In the genomic region with DNA sequence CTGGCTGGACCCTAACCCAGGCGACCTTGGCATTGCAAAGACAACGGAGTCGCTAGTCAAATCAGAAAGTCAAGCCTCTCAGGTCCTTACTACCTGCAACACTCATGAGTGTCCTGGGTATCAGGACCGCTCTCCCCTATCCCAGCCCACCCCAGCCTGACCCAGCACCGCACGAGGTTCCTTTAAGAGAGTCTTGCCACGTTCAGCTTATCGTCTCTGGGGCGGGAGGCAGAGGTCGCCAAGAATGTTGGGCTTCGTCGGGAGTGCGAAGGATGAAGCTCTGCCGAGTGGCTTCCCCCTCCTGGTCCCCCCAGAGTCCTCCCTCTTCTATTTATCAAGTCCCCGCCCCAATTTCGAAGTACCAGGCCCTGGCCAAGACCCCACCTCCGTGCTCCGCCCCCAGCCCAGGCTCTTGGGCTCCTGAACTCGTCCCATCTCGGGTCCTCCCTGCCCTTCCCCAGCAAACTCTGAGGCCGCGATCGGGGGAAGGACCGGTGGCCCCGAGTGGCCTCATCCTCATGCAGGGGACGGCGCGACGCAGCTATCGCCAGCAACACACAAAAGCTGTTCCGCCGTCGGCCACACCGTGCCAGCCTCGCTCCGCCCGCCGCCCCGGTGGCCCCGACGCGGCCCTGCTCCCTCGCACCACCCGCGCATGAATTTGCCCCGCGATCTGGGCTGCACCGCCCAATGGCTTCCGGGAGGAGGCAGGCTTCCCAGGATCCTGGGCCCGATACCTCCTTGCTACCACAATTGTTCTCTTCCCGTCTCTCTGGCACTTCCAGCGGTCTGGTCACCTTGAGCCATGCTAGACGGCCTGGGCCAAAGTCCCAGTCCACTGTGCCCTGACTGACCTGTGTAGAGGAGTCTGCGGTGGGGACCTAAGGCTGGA, we compare ENCODE assay signal across 8 mouse cellular contexts. TPM values are rescaled to one million over a fixed set of nuclear protein-coding genes. Genes with fewer than 3 reads are reported as not detected.
A peak's percentile ranks its signal among the peaks of the same experiment; 100 is the strongest.
DNase-seq lines count a peak whose midpoint lies in the region; ATAC-seq lines count a peak whose summit lies in the region.

No protein-coding gene starts in this region.

- H3K27me3 ChIP-seq in hindbrain, embryonic 14.5 days (ENCODE audit: control insufficient read depth, insufficient read depth, low read length), result peaks cover 46% of the 10 kb centered on the region
- peaks cover 40% of the 10 kb centered on the region for H3K27me3 ChIP-seq in limb, embryonic 11.5 days (ENCODE audit: control insufficient read depth, insufficient read depth, low read length)
- peaks cover 35% of the 10 kb centered on the region for H3K27me3 ChIP-seq in midbrain, embryonic 16.5 days (ENCODE audit: control insufficient read depth, insufficient read depth, low read depth, low read length)

- peak; percentile 67 for ATAC-seq in frontal cortex, adult (ENCODE audit: low TSS enrichment)
- ATAC-seq in CD4-positive, CD25-positive, alpha-beta regulatory T cell, adult 4 months, result peak; percentile 43
- ATAC-seq in hindbrain, embryonic 14.5 days (ENCODE audit: low FRiP score), result peak; percentile 72
- 0 out of 2 replicates have a peak, but pooled peaks have one; percentile 45 for ATAC-seq in limb, embryonic 11.5 days (ENCODE audit: insufficient number of reproducible peaks, low FRiP score, low TSS enrichment, low read depth)
- ATAC-seq in midbrain, embryonic 16.5 days, result peak; percentile 68

- H3K9ac ChIP-seq in hindbrain, embryonic 14.5 days, result peak overlapping the region; percentile 46
- H3K9ac ChIP-seq in limb, embryonic 11.5 days (ENCODE audit: low read length), result peak overlapping the region; percentile 30; the same call in 1 of the 2 replicates
- H3K9ac ChIP-seq in midbrain, embryonic 16.5 days (ENCODE audit: low read depth, low read length), result peak overlapping the region; percentile 46

- H3K36me3 ChIP-seq in hindbrain, embryonic 14.5 days (replicated peaks; ENCODE audit: control insufficient read depth, insufficient read depth), result no peaks in the 10 kb centered on the region
- no peaks in the 10 kb centered on the region for H3K36me3 ChIP-seq in limb, embryonic 11.5 days (ENCODE audit: control insufficient read depth, insufficient read depth, low read length)
- no peaks in the 10 kb centered on the region for H3K36me3 ChIP-seq in midbrain, embryonic 16.5 days (ENCODE audit: control insufficient read depth, insufficient read depth, low read length)

- peak overlapping the region; percentile 29 for H3K4me3 ChIP-seq in hindbrain, embryonic 14.5 days (replicated peaks; ENCODE audit: low read length)
- H3K4me3 ChIP-seq in limb, embryonic 11.5 days (ENCODE audit: low read depth, low read length), result peak overlapping the region; percentile 28
- H3K4me3 ChIP-seq in midbrain, embryonic 16.5 days (ENCODE audit: low read depth, low read length), result peak overlapping the region; percentile 32

- H3K27ac ChIP-seq in hindbrain, embryonic 14.5 days, result no peak overlapping the region
- H3K27ac ChIP-seq in limb, embryonic 11.5 days (replicated peaks; ENCODE audit: low read depth, low read length), result no peak overlapping the region
- no peak overlapping the region for H3K27ac ChIP-seq in midbrain, embryonic 16.5 days (ENCODE audit: low read length)

- no peak for DNase-seq in frontal cortex, postnatal 25 days (ENCODE audit: low spot score in 2 of 2)
- peak; percentile 63 for DNase-seq in embryo, embryonic 9.5 days (ENCODE audit: extremely low spot score)
- no peak for DNase-seq in hindbrain, embryonic 14.5 days (ENCODE audit: low spot score)
- peak; percentile 62 for DNase-seq in limb, embryonic 11.5 days (ENCODE audit: low spot score)
- DNase-seq in c-Kit-positive CD71-positive TER-119-positive erythroid progenitor cells, embryonic 14.5 days (ENCODE audit: low spot score), result no peak

- H3K9me3 ChIP-seq in hindbrain, embryonic 14.5 days (ENCODE audit: control insufficient read depth, low read length), result no peaks in the 10 kb centered on the region
- peaks cover 2% of the 10 kb centered on the region; the same call in 1 of the 2 replicates for H3K9me3 ChIP-seq in limb, embryonic 11.5 days (ENCODE audit: control insufficient read depth, low read length)
- no peaks in the 10 kb centered on the region; the same call in 1 of the 2 replicates for H3K9me3 ChIP-seq in midbrain, embryonic 16.5 days (replicated peaks; ENCODE audit: control insufficient read depth, low read length, poor library complexity, severe bottlenecking)

- 3% methylated on average over 54 of the region's 54 CpGs for WGBS in hindbrain, embryonic 14.5 days
- WGBS in limb, embryonic 11.5 days, result 2% methylated on average over 51 of the region's 54 CpGs
- WGBS in midbrain, embryonic 16.5 days, result 2% methylated on average over 54 of the region's 54 CpGs

- H3K4me1 ChIP-seq in hindbrain, embryonic 14.5 days (replicated peaks; ENCODE audit: control insufficient read depth, insufficient read depth, low read length), result peaks cover 10% of the 10 kb centered on the region; the same call in 1 of the 2 replicates
- H3K4me1 ChIP-seq in limb, embryonic 11.5 days (ENCODE audit: control insufficient read depth, insufficient read depth, low read length), result peaks cover 3% of the 10 kb centered on the region; the same call in 1 of the 2 replicates
- H3K4me1 ChIP-seq in midbrain, embryonic 16.5 days (ENCODE audit: control insufficient read depth, insufficient read depth, low read length), result peaks cover 13% of the 10 kb centered on the region

- peak overlapping the region; percentile 50 for H3K4me2 ChIP-seq in hindbrain, embryonic 14.5 days (replicated peaks)
- peak overlapping the region; percentile 59 for H3K4me2 ChIP-seq in limb, embryonic 11.5 days (ENCODE audit: low read depth, severe bottlenecking)
- peak overlapping the region; percentile 59 for H3K4me2 ChIP-seq in midbrain, embryonic 16.5 days (ENCODE audit: low read length)

RNA-seq across cellular contexts. Expression of gene Slc7a10, which starts 1.1 kb away (rescaled TPM):
- 1 to 10 TPM; 6.7 to 7.4 TPM for polyA plus RNA-seq in CD4-positive, CD25-positive, alpha-beta regulatory T cell, adult 4 months (2017; shearing (Covaris generic))
- 18.7 and 21.2 TPM in 2 replicates for polyA plus RNA-seq in hindbrain, embryonic 14.5 days (2014; fragmentation: Nextera tagmentation; extraction: Ambion mirVana)
- polyA plus RNA-seq in limb, embryonic 11.5 days (2014; fragmentation: Nextera tagmentation; extraction: Ambion mirVana), result 0.16 TPM in 1 of 2 replicates, not detected in the other
- polyA plus RNA-seq in midbrain, embryonic 16.5 days (2015; fragmentation: Nextera tagmentation; extraction: Ambion mirVana), result 9.8 and 21.0 TPM in 2 replicates

RNA-seq across cellular contexts. Expression of gene Lrp3, which starts 30.2 kb away (rescaled TPM):
- 1 to 10 TPM in 1 of 2 experiments, under 1 TPM in 1; 0.51 to 1.8 TPM for polyA plus RNA-seq in CD4-positive, CD25-positive, alpha-beta regulatory T cell, adult 4 months (2017; shearing (Covaris generic))
- 25.1 and 27.3 TPM in 2 replicates for polyA plus RNA-seq in hindbrain, embryonic 14.5 days (2014; fragmentation: Nextera tagmentation; extraction: Ambion mirVana)
- polyA plus RNA-seq in limb, embryonic 11.5 days (2014; fragmentation: Nextera tagmentation; extraction: Ambion mirVana), result 8.2 and 9.8 TPM in 2 replicates
- polyA plus RNA-seq in midbrain, embryonic 16.5 days (2015; fragmentation: Nextera tagmentation; extraction: Ambion mirVana), result 23.9 and 25.6 TPM in 2 replicates

Comparison
In these comparisons a context has a peak if more than half of its experiments do, and no peak if none do; other contexts are left out.
1. DNase-seq: peak in embryo, embryonic 9.5 days (single experiment) and limb, embryonic 11.5 days (single experiment); none in frontal cortex, postnatal 25 days (0 of 2), hindbrain, embryonic 14.5 days (single experiment) and c-Kit-positive CD71-positive TER-119-positive erythroid progenitor cells, embryonic 14.5 days (single experiment).
2. Peak in every context shown above with its lines, with median percentiles within 50 percentile points of each other: ATAC-seq, H3K4me2 ChIP-seq, H3K4me3 ChIP-seq and H3K9ac ChIP-seq.